Mouse (Mus musculus): ENCODE data around the gene Col9a2. TPM values are rescaled to one million over a fixed set of nuclear protein-coding genes. Genes with fewer than 3 reads are reported as not detected.

The Col9a2 gene
- total RNA-seq (2021): 1 to 10 TPM; 7.0 to 7.4 TPM
- long read RNA-seq, experiment 1, partial matches to known transcripts: 0 of 1 reads
- long read RNA-seq, experiment 1, other reads (novel, unspliced or antisense): 0 of 1 reads
- long read RNA-seq, experiment 2, partial matches to known transcripts: 0 of 1 reads
- long read RNA-seq, experiment 2, other reads (novel, unspliced or antisense): 1 of 1 reads

DNA sequence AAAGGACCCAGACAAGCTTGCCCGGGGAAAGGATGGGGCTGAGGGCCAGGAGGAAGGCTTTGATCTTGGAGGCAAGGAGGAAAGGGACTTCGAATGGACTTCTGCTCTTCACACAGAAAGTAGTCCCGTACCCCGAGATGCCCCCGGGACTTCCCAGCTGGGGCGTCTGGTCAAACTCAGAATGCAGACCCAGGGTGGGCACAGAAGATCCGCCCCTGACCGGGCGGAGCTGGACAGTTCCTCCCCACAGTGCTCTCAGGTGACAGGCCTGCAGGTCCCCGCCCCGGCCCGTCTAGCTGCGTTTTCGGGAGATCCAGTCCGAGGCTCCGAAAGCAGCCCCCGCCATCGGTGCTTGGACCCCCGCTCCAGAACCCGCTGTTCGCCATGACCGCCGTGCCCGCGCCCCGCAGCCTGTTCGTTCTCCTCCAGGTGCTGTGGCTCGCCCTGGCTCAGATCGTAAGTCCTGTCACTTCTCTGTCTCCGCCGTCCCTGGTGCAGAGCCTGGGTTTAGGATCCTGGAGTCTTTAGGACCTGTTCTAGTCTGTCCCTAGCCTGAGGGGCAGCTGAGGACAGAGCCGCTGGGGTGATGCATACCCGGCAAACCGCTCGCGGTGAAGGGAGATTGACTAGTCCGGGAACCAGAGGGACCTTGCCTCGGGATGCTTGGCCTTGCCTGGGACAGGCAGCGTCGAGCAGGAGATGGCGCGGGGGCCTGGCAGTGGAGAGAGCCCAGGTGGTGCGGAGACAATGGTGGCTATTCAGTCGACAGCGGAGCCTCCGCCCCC, at the start of gene Col9a2:
Gene Col9a2 (plus strand): TSS at position 55 of the 785 bp plus-strand sequence.
- intact Hi-C loops (cut with DNase I): no loop called here
- Histone ChIP-seq H3K27ac (no peak within 1 kb of the TSS), H3K4me3 (peak within 1 kb of the TSS; percentile 39)
- no peak for DNase-seq (ENCODE audit: extremely low spot score in 1 of 2, low spot score in 2 of 2)
- TF ChIP-seq CTCF (IDR thresholded peaks at IDR 0.05): no peak

DNA sequence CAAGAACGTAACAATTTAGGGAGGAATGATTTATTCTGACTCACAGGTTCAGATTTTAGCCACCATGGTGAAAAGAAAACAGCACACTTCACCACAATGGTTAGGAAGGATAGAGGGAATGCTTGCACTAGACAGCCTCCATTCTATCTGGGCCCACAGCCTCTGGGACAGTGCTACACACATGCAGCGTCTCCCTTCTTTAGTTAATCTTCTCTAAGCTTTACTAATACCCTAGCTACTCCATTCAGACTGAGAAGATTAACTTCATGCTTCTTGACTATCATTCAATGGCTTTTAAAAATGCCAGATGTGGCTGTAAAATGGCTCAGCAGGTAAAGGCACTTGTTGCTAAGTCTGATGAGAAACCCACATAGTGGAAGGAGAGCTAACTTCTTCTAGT, 46.9 kb upstream of the Col9a2 start:
- H3K4me3 ChIP-seq: no peak overlapping the region
- TF ChIP-seq CTCF (IDR thresholded peaks at IDR 0.05): no peak
- H3K27ac ChIP-seq: no peak overlapping the region
- no peak for DNase-seq (ENCODE audit: extremely low spot score in 1 of 2, low spot score in 2 of 2)
- intact Hi-C loops (cut with DNase I): no loop called here

DNA sequence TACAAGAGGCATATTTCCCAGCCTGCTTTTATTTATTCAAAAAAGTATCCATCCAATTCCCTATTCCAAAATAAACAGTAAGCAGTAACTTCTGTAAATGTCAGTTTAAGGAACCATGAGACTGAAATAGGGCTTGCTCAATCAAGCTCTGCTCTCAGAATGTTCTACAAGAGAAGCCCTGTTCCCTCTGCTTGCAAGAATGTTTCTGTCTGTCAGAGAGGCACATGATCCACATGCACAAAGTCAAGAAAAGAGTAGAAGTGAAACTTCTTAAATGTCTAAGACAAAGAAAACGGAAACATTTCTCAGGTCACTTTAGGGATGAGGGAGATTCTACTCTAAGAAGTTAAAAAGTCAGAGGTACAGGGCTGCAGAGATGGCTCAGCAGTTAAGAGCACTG, 46.2 kb upstream of the Col9a2 start:
- intact Hi-C loops (cut with DNase I): no loop called here
- Histone ChIP-seq H3K4me3 (no peak overlapping the region), H3K27ac (0 out of 2 replicates have a peak overlapping the region, but pooled peaks have one; percentile 32)
- DNase-seq (ENCODE audit: extremely low spot score in 1 of 2, low spot score in 2 of 2): no peak
- no peak for TF ChIP-seq CTCF (IDR thresholded peaks at IDR 0.05)

DNA sequence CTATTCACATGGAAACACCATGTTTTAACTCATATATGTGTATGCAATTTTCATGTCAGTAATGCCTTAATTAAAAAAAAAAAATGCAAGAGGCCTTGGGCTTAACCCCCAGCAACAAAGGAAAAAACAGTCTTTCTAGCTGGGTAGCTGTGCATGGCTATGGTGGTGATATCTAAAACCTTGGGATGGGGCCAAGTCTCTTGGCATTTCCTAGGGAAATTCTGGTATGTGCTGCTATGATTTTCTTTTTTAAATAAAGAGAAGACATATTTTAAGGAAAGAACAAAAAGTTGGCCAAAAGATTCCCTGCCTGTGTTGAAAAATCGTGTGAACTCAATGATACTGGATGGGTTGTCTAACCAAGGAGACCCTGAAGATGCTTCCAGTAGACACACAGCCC, 43.3 kb upstream of the Col9a2 start:
- intact Hi-C loops (cut with DNase I): no loop called here
- H3K27ac ChIP-seq: no peak overlapping the region
- no peak for DNase-seq (ENCODE audit: extremely low spot score in 1 of 2, low spot score in 2 of 2)
- no peak overlapping the region for H3K4me3 ChIP-seq
- TF ChIP-seq CTCF (IDR thresholded peaks at IDR 0.05): no peak

DNA sequence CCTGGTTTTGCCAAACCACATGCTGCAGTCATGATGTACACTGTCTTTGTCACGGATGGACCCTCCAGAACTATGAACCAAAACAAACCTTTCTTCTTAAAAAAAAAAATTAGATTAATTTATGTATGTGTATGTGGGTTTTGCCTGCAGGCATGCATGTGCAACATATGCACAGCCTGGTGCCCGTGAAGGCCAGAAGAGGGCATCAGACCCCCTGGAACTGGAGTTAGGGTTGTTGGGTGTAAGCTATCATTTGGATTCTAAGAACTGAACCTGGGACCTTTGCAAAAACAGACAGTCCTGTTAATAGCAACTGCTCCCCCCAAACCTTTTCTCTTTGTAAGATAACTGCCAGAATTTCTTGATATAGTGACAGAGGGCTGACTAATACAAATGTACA, 38.1 kb upstream of the Col9a2 start:
- peak; percentile 3; the same call in 1 of the 2 replicates for TF ChIP-seq CTCF (IDR thresholded peaks at IDR 0.05)
- Histone ChIP-seq H3K27ac (peak overlapping the region; percentile 28; the same call in 1 of the 2 replicates), H3K4me3 (no peak overlapping the region)
- intact Hi-C loops (cut with DNase I): no loop called here
- no peak for DNase-seq (ENCODE audit: extremely low spot score in 1 of 2, low spot score in 2 of 2)

DNA sequence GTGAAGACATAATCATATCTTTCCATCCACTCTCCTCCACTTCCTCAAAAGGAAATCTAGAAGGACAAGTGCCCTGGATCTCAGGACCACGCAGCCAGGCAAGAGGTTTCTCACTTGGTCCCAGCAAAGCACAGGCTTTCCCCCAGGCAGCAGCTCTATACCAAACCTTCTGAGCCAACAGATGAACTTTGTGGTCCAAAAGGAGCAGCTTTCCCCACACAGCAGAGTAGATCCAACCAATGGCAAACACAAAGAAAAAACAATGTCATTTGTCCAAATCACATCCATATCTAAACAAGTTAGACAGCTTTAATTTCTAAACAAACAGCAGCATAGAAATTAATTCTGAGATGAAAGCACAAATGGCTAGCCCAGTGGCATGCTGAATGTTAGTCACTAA, 37.5 kb upstream of the Col9a2 start:
- H3K4me3 ChIP-seq: no peak overlapping the region
- no peak for TF ChIP-seq CTCF (IDR thresholded peaks at IDR 0.05)
- intact Hi-C loops (cut with DNase I): no loop called here
- DNase-seq (ENCODE audit: extremely low spot score in 1 of 2, low spot score in 2 of 2): no peak
- H3K27ac ChIP-seq: peak overlapping the region; percentile 77; the same call in 1 of the 2 replicates

DNA sequence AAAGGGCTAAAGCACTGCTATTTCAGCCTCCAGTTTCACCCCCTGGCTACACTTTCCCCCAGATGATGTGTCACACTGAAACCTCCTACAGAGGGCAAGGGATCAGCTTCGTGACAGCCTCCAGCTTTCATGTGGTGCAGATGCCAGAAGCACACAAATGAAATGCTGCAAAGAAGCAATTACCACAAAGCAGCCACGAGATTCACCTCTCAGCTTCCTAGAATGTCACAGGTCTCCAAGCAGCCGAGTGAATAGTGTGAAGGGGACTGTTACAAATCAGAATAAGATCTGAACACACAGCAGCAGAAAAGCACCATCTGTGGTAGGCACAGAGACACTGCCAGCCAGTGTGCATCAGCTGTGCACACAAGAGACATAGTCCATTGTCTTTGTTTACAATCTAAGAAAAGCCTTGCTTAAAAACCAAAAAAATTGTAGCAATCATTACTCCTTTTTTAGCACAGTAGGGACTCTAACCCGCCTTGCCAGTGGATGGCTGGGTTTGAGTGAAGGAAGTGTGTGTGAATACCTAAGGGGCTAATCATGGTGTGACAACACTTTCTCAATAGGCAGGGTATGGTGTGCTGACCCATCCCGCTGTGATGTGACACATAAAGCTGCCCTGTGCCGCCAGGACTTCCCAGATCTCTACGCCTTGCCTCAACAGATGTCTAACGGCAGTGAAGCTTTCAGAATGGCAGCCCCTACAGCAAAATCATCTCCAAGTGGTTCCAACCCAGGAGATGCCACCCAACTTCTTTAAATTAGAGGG, 36.6 kb upstream of the Col9a2 start:
- intact Hi-C loops (cut with DNase I): no loop called here
- H3K4me3 ChIP-seq: no peak overlapping the region
- DNase-seq (ENCODE audit: extremely low spot score in 1 of 2, low spot score in 2 of 2): no peak
- peak overlapping the region; percentile 77 for H3K27ac ChIP-seq
- TF ChIP-seq CTCF (IDR thresholded peaks at IDR 0.05): no peak

DNA sequence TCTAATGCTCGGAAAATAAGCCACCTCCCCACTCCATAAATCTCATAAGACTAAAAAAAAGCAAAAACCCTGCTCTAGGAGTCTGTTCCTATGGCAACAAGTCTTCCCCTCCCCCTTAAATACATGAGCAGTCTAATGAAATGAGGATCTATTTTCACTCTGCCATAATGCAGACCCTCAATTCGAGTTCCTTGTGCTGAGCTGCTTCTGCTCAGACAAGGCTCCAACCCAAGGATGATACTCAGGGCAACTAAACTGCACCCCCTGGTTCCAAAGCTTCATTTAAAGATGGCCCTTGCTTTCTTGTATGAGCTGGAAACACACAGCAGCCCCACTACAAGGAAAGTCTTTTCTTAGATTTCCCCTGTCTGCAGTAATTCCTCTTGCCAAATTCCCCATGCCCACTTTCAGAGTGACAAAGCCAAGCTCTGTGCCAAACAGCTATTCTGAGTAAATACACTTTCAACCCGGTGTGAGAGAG, 35.5 kb upstream of the Col9a2 start:
- Histone ChIP-seq H3K4me3 (no peak overlapping the region), H3K27ac (peak overlapping the region; percentile 77)
- no peak for DNase-seq (ENCODE audit: extremely low spot score in 1 of 2, low spot score in 2 of 2)
- no peak for TF ChIP-seq CTCF (IDR thresholded peaks at IDR 0.05)
- intact Hi-C loops (cut with DNase I): no loop called here

DNA sequence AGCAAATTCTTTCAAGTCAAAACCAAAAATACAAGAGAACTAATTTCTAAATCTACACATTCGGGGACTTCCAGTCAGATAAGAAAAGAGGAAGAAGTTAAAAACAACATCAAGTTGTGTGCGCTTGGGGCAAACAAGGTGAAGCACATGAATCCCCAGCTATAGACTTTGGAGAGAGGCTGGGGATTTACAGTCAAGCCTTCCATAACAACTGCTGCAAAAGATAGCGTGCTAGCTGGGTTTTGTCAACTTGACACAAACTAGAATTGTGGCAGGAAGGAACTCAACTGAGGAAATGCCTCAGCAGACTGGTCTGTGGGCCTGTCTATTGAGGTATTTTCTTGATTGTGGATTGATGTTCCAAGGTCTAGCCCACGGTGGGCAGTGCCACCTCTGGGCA, 34.5 kb upstream of the Col9a2 start:
- Histone ChIP-seq H3K4me3 (no peak overlapping the region), H3K27ac (peak overlapping the region; percentile 77)
- DNase-seq (ENCODE audit: extremely low spot score in 1 of 2, low spot score in 2 of 2): no peak
- intact Hi-C loops (cut with DNase I): no loop called here
- TF ChIP-seq CTCF (IDR thresholded peaks at IDR 0.05): no peak

DNA sequence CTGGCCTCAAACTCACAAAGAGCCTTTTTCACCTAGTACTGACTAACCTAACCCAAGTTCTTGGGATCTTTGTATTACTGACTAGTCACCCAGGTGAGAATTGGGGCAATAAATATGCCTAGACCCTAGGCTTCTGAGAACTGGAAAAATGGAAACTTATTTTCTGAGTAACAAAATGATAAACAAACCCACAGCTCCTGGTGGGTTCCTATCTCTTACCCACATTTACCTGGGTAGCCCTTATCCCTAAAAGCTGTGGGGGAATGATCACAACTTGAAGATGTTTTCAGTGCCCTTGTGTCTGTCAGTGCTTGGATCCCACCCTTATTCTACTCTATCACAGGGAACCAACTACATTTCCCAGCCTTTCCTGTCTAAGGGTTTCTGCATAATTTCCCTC, 32.2 kb upstream of the Col9a2 start:
- no peak for TF ChIP-seq CTCF (IDR thresholded peaks at IDR 0.05)
- intact Hi-C loops (cut with DNase I): no loop called here
- Histone ChIP-seq H3K27ac (no peak overlapping the region), H3K4me3 (no peak overlapping the region)
- no peak for DNase-seq (ENCODE audit: extremely low spot score in 1 of 2, low spot score in 2 of 2)

DNA sequence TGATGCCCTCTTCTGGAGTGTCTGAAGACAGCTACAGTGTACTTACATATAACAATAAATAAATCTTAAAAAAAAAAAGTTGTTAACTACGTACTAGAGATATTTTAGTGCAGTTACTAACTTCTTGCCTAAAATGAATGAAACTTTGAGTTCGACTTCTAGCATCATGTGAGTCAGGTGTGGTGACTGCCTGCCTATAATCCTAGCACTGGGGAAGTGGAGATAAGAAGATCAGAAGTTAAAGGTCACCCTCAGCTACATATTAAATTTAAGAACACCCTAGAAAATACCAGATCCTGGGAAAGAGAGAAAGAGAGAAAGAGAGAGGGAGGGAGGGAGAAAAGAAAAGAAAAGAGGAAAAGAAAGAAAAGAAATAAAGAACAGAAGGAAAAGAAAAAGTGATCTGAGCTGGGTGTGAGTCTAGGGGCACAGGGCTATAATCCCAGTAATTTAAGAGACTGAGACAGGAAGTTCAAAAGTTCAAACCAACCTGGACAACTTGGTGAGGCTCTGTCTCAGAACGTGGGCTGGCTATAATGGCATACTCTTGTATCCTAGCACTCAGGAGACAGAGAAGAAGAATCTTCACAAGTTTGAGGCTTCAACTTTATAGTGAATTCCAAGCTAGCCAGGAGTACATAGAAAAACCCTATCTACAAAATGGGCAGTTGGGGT, 31.0 kb upstream of the Col9a2 start:
- no peak; the same call in 1 of the 2 replicates for TF ChIP-seq CTCF (IDR thresholded peaks at IDR 0.05)
- intact Hi-C loops (cut with DNase I): no loop called here
- H3K27ac ChIP-seq: peak overlapping the region; percentile 71; the same call in 1 of the 2 replicates

More for the DNA sequence above, 31.0 kb upstream of the Col9a2 start:
- no peak overlapping the region for H3K4me3 ChIP-seq
- no peak for DNase-seq (ENCODE audit: extremely low spot score in 1 of 2, low spot score in 2 of 2)

Measured in left cerebral cortex, adult 2 months (tissue).